Mouse (Mus musculus) megakaryocyte, adult 5-6 weeks (primary cell): ENCODE results near the gene Faap20. TPM values are rescaled to one million over a fixed set of nuclear protein-coding genes. Genes with fewer than 3 reads are reported as not detected.

Experiments used
- ATAC-seq: 2 replicates; pipeline ENCODE4 v1.8.0; 2016; ENCODE audit warnings: mild to moderate bottlenecking, inconsistent platforms; ENCODE audit not compliant: poor library complexity, severe bottlenecking
- total RNA-seq, 2 experiments: library from RNA; stranded (forward) in 1 of 2; stranded (reverse) in 1 of 2; fragments of 153-499, 151-499 nt in 1 of 2; fragments of 221-1000, 200-1000 nt in 1 of 2; gene quantifications; 2 replicates each; pipeline versions ENCODE4 v1.2.3 to v1.2.4; 2015 to 2017

The Faap20 gene
- total RNA-seq, 2 experiments from 2014 or later: 11.7 to 32.6 TPM

GRCm38 (mm10) chr4:155283001-155283503, 33.5 kb downstream of the Faap20 start:
- no peak for ATAC-seq

GRCm38 (mm10) chr4:155283585-155283984, 34.0 kb downstream of the Faap20 start:
- no peak for ATAC-seq

GRCm38 (mm10) chr4:155284521-155285379, 35.1 kb downstream of the Faap20 start:
- ATAC-seq: no peak

- no peak for ATAC-seq
Measured at GRCm38 (mm10) chr4:155286090-155286489, 36.5 kb downstream of the Faap20 start.

- no peak for ATAC-seq
Measured at GRCm38 (mm10) chr4:155287713-155288112, 38.1 kb downstream of the Faap20 start.

GRCm38 (mm10) chr4:155288586-155288985, 39.0 kb downstream of the Faap20 start:
- ATAC-seq: no peak

GRCm38 (mm10) chr4:155290045-155290444, 40.4 kb downstream of the Faap20 start:
- ATAC-seq: no peak

- ATAC-seq: no peak
Measured at GRCm38 (mm10) chr4:155292863-155293262, 43.3 kb downstream of the Faap20 start.

- no peak for ATAC-seq
Measured at GRCm38 (mm10) chr4:155294381-155294780, 44.8 kb downstream of the Faap20 start.

- ATAC-seq: no peak
Measured at GRCm38 (mm10) chr4:155295026-155295590, 45.5 kb downstream of the Faap20 start.

GRCm38 (mm10) chr4:155295996-155296395, 46.4 kb downstream of the Faap20 start:
- no peak for ATAC-seq

- ATAC-seq: no peak
Measured at GRCm38 (mm10) chr4:155297057-155297456, 47.5 kb downstream of the Faap20 start.

- ATAC-seq: no peak
Measured at GRCm38 (mm10) chr4:155298826-155299225, 49.2 kb downstream of the Faap20 start.

- no peak for ATAC-seq
Measured at GRCm38 (mm10) chr4:155300421-155301097, 51.0 kb downstream of the Faap20 start.

- no peak for ATAC-seq
Measured at GRCm38 (mm10) chr4:155301098-155301447, 51.5 kb downstream of the Faap20 start.

GRCm38 (mm10) chr4:155301965-155302364, 52.4 kb downstream of the Faap20 start:
- ATAC-seq: no peak

- ATAC-seq: no peak
Measured at GRCm38 (mm10) chr4:155304508-155305096, 55.0 kb downstream of the Faap20 start.

GRCm38 (mm10) chr4:155305531-155306031, 56.0 kb downstream of the Faap20 start:
- ATAC-seq: no peak
